Mouse (Mus musculus) intestine, embryonic 16.5 days (tissue): Measurements from ENCODE around the gene Tmem266. TPM values are rescaled to one million over a fixed set of nuclear protein-coding genes. Genes with fewer than 3 reads are reported as not detected.
A peak's percentile ranks its signal among the peaks of the same experiment; 100 is the strongest.

Experiments used
- ATAC-seq: fragments of 200-750 bp; cut with Nextera tagmentation; 2 replicates; pipeline ENCODE4 v1.8.0; 2017; ENCODE audit warnings: moderate TSS enrichment, moderate library complexity
- H3K27ac ChIP-seq: fragments of 300-500 bp; sonication (generic); 2 replicates; pipeline ENCODE4 v1.5.1; 2014; ENCODE audit warnings: mild to moderate bottlenecking, low read length
- H3K27me3 ChIP-seq: fragments of 300-500 bp; sonication (generic); replicated peaks from 2 replicates; pipeline ENCODE4 v1.6.1; 2014; ENCODE audit warnings: low read length, control low read depth, mixed read lengths; ENCODE audit not compliant: control insufficient read depth, insufficient read depth
- H3K36me3 ChIP-seq: fragments of 300-500 bp; sonication (generic); 2 replicates; pipeline ENCODE4 v1.6.1; 2014; ENCODE audit warnings: low read length, control low read depth; ENCODE audit not compliant: control insufficient read depth, insufficient read depth
- H3K4me1 ChIP-seq: fragments of 300-500 bp; sonication (generic); 2 replicates; pipeline ENCODE4 v1.6.1; 2014; ENCODE audit warnings: low read length, control low read depth, mixed read lengths; ENCODE audit not compliant: control insufficient read depth, insufficient read depth
- H3K4me2 ChIP-seq: fragments of 300-500 bp; sonication (generic); 2 replicates; pipeline ENCODE4 v1.6.1; 2014; ENCODE audit warnings: low read depth, low read length, control low read depth
- H3K4me3 ChIP-seq: fragments of 300-500 bp; sonication (generic); 2 replicates; pipeline ENCODE4 v1.5.1; 2014; ENCODE audit warnings: mild to moderate bottlenecking, low read length
- H3K9ac ChIP-seq: fragments of 300-500 bp; sonication (generic); 2 replicates; pipeline ENCODE4 v1.6.1; 2014; ENCODE audit warnings: low read depth, low read length
- H3K9me3 ChIP-seq: fragments of 300-500 bp; sonication (generic); 2 replicates; pipeline ENCODE4 v1.6.1; 2016; ENCODE audit warnings: low read length, control low read depth; ENCODE audit not compliant: control insufficient read depth
- whole genome bisulfite sequencing: fragments of 180-500 bp; shearing (Covaris S2); extraction: QIAGEN DNeasy Blood & Tissue Kit; methylation state at CpG from one replicate; pipeline ENCODE4 v1.1.7; 2014; 5-methylcytosine and 5-hydroxymethylcytosine counted together
- polyA plus RNA-seq: library from polyadenylated mRNA; unstranded; fragments of >200 nt; fragmentation: Nextera tagmentation; extraction: Ambion mirVana; gene quantifications from 2 replicates; pipeline ENCODE4 v1.2.1, GENCODE M21; 2015

Gene Tmem266
- polyA plus RNA-seq, 1 experiment from 2014 or later = 0.93 TPM

DNA sequence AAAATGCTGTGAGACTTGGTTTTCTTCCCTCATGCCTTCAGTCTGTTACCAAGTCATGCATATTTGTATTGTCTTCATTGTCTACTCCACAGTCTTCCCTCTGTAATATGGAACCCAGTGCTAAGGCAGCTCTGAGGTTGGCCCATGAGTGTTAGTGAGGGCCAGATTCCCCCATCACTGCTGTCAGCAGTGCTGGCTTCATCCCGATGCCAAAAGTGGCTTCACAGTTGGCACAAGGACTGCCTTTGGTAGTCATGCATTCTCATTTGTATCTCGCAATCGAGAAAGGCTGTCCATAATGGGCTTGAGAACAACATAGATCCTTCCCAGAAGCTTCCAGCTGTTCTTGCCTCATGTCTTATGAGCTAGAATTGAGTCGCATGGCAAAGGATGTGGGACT lies 59.4 kb downstream of the Tmem266 start:
- H3K4me1 ChIP-seq = no peaks in the 10 kb centered on the region
- H3K9me3 ChIP-seq = no peaks in the 10 kb centered on the region
- no peaks in the 10 kb centered on the region for H3K36me3 ChIP-seq
- 90% methylated on average over 4 of the region's 4 CpGs for WGBS
- H3K4me3 ChIP-seq = no peak overlapping the region
- H3K4me2 ChIP-seq = no peak overlapping the region
- ATAC-seq = no peak
- no peaks in the 10 kb centered on the region for H3K27me3 ChIP-seq
- no peak overlapping the region for H3K9ac ChIP-seq
- no peak overlapping the region for H3K27ac ChIP-seq

DNA sequence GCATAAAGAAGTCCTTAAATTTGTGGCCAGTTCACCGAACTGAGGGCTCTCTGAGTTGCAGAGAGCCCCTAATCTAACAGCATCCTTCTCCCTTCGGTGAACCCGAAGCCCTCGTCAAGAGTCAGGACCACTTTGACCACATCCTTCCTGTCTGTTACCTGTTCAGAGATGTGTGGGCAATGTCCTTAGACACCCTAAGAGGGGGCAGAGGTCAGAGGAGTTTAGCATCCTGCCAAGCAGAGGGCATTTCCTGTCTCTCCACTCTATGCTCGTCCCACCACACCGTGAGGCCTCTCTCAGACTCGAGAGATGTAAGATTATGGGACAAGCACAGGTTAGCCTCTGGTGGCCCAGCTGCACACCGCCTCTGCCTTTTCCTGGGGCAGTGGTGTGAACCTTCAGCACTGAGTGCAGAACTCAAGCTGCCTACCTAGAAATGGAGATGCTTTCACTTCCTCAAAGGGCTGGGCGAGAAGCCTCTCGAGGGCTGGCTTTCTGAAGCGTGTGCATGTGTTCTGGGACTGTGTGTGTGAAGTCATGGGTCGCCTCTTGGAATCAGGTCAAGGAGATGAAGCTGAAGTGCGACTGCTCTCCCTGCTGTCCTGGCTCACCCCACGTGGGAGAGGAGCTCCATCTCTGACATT lies 61.3 kb downstream of the Tmem266 start:
- H3K27ac ChIP-seq = no peak overlapping the region
- 78% methylated on average over 14 of the region's 14 CpGs for WGBS
- no peak for ATAC-seq
- no peak overlapping the region for H3K4me3 ChIP-seq
- no peak overlapping the region for H3K9ac ChIP-seq
- H3K4me2 ChIP-seq = no peak overlapping the region
- no peaks in the 10 kb centered on the region for H3K27me3 ChIP-seq
- no peaks in the 10 kb centered on the region for H3K9me3 ChIP-seq
- H3K4me1 ChIP-seq = no peaks in the 10 kb centered on the region
- H3K36me3 ChIP-seq = no peaks in the 10 kb centered on the region

DNA sequence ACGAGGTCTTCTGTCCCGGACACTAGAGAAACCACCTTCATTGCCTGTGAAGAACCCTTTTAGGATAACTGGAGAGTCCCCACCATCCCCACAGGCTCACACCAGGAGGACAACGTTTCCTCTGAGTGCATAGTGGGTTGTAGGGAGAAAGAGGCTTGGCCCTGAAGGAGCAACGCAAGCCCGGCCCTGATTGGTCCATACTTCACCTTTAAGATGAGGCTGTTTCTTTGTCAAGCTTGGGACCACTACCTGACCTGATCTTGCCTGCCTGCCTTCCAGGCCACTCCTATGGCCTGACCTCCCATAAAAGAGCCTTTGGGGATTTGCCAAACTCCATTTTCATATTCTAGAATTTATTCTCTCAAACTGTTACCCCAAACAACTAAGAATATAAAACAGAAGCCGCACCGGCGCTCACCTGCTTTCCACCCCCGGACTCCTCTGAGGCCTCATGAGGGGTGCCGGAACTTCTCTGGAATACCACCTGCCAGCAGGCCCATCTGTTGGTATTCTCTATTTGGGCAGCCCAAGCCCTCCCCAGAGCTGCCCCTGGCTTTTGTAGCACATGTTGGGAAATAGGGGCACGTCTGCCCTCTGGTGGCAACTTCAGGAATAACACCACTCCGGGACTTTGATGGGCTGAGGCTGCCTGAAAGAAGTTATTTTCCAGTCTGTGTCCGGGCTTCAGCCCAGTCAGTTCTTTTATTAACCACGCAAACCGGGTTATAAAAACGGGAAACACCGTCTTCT lies 65.4 kb downstream of the Tmem266 start:
- Histone ChIP-seq H3K4me1 (no peaks in the 10 kb centered on the region), H3K36me3 (no peaks in the 10 kb centered on the region), H3K27me3 (no peaks in the 10 kb centered on the region), H3K9me3 (no peaks in the 10 kb centered on the region), H3K4me3 (no peak overlapping the region), H3K9ac (no peak overlapping the region), H3K27ac (no peak overlapping the region), H3K4me2 (no peak overlapping the region)
- WGBS = 29% methylated on average over 17 of the region's 17 CpGs
- 0 out of 2 replicates have a peak, but pooled peaks have one; percentile 21 for ATAC-seq

DNA sequence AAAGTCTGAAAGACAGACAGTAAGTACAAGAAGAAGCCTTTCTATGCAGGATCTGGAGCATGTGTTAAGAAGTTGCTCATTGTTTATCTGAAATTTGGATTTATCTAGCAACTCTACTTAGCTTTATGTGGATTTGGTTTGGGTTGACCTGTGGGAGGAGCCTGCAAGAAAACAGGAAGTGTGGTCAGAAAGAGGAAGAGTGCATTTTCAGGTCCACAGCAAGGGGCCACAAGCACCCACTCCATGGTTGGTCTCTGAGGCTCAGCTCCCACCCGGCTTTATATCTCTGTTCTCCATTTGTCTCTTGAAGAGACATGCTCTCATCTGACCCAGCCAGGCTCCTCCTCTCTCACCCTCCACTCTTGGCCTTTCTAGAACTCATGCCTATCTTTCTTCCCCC lies 68.9 kb downstream of the Tmem266 start:
- Histone ChIP-seq H3K4me3 (no peak overlapping the region), H3K4me1 (no peaks in the 10 kb centered on the region), H3K4me2 (no peak overlapping the region), H3K36me3 (no peaks in the 10 kb centered on the region), H3K27ac (no peak overlapping the region), H3K9ac (no peak overlapping the region), H3K9me3 (no peaks in the 10 kb centered on the region), H3K27me3 (no peaks in the 10 kb centered on the region)
- 86% methylated on average over 1 of the region's 1 CpGs for WGBS
- no peak for ATAC-seq

DNA sequence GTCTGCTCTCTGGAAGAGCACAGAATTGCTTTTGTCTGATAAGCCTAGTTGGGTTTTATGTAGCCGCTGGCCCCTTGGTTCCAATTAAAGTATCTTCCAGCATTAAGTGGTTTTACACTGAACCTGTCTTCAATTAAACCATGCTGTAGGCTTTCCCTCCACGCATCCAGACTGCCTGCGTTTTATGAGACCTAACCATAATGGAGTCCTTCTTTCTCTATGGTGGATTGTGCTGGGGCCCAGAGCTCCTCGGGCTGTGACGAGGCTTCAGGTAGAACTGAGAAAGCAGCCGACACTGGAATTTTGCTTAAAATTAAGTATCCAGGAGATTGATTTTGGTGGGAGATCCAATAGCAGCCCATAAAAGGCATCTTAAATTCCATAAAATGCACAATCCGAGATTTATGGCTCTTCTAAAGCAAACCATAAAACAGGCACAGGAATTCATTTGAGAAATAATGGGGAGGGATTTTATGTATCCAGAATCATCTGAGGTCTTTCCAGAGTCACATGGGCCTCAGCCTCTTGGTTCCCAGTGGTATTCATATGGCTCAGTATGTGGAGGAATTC lies 72.4 kb downstream of the Tmem266 start:
- Histone ChIP-seq H3K27me3 (no peaks in the 10 kb centered on the region), H3K4me2 (no peak overlapping the region), H3K27ac (no peak overlapping the region), H3K9ac (no peak overlapping the region), H3K9me3 (no peaks in the 10 kb centered on the region), H3K36me3 (no peaks in the 10 kb centered on the region), H3K4me1 (no peaks in the 10 kb centered on the region), H3K4me3 (no peak overlapping the region)
- ATAC-seq = no peak
- 84% methylated on average over 7 of the region's 7 CpGs for WGBS

DNA sequence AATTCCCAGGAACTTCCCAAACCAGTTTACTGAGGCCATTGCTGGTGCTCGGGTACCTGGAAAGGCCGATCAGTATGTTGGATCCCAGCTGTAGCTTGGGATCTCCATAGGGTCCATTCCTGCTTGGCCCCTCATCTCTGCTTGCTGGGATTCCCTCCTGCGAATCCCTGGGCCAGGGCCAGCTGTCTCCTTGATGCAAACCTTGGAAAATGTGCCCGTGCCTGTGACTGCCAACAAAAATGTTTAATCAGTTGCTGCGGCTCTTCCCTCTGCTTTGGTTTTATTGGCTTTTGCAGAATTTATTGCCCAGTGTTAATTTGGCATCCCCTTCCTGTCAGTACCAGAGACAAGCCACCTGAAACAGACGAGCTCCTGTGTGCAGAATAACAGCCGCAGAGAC lies 75.6 kb downstream of the Tmem266 start:
- Histone ChIP-seq H3K36me3 (no peaks in the 10 kb centered on the region), H3K9me3 (no peaks in the 10 kb centered on the region), H3K4me3 (no peak overlapping the region), H3K27me3 (no peaks in the 10 kb centered on the region), H3K4me1 (no peaks in the 10 kb centered on the region), H3K9ac (no peak overlapping the region), H3K4me2 (no peak overlapping the region), H3K27ac (no peak overlapping the region)
- 30% methylated on average over 7 of the region's 7 CpGs for WGBS
- no peak for ATAC-seq

DNA sequence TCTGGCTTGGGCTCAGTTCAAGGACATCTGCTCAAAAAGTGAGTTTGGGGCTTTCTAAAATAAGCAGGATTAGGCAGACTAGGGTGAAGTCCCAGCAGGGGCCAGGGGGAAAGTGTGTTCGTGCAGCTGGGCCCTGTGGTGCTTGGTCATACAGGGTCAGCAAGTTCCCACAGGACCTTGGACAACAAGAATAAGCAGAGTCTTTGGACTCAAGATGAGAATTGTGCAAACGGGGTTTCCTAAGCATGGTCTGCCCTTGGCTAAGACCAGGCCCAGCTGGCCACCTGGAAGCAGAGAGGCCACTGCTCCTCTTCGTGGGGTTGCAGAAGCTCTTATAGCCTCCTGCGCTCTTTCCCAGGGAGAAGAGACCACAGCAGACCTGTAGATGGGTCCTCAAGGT lies 77.5 kb downstream of the Tmem266 start:
- no peak for ATAC-seq
- WGBS = 84% methylated on average over 4 of the region's 4 CpGs
- no peak overlapping the region for H3K4me2 ChIP-seq

DNA sequence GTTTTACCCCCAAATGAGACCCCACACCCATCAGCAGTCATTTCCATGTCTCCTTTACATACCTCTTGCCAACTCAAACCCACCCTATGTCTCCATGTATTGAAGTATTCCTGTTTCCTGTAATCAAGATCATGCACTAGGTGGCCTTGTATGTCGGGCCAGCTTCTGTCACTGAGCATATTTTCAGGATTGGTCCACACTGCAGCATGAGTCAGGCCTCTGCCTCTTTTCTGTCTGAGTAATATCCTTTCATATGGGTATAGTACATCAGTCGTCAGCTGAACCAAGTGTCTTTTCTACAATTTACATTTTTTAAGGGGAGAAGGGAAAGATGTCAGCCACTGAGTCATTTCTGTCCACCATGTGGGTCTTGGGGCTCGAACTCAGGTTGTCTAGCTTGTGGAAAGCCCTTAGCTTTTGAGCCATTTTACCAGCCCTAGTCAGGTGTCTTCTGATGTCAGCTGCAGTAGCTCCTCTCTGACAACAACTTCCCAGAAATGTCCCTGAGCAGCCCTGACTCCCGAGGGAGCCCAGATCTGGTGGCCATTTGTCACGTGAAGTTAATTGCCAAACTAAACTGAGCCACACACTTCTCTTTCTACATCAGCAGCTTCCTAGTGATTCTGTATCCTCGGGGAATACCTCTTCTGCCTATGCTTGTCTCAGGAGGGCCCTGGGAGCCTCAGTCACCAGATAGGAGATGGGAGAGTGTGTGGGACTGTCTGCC lies 78.4 kb downstream of the Tmem266 start:
- Histone ChIP-seq H3K4me2 (no peak overlapping the region), H3K9ac (no peak overlapping the region), H3K9me3 (no peaks in the 10 kb centered on the region), H3K4me3 (no peak overlapping the region), H3K36me3 (no peaks in the 10 kb centered on the region), H3K27ac (no peak overlapping the region), H3K27me3 (no peaks in the 10 kb centered on the region), H3K4me1 (0 out of 2 replicates have a peak, but pooled peaks cover 4% of the 10 kb centered on the region)
- no peak for ATAC-seq
- 71% methylated on average over 6 of the region's 6 CpGs for WGBS

More for the DNA sequence above, 77.5 kb downstream of the Tmem266 start:
- Histone ChIP-seq H3K4me1 (no peaks in the 10 kb centered on the region), H3K36me3 (no peaks in the 10 kb centered on the region), H3K27me3 (no peaks in the 10 kb centered on the region), H3K27ac (no peak overlapping the region), H3K4me3 (no peak overlapping the region), H3K9me3 (no peaks in the 10 kb centered on the region), H3K9ac (no peak overlapping the region)

DNA sequence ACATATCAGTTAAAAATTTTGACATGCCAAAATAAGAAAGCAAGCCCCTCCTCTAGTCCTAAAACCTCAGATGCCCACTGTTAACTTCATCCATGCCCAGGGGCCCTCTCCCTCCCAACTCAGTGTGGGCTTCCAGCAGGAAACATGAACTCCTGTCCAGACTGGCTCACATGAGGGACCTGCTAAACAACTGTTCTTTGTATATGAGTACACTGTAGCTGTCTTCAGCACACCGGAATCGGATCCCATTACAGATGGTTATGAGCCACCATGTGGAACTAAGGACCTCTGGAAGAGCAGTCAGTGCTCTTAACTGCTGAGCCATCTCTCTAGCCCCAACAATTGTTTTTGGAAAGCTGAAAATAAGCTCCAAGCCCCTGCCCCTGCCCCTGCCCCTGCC lies 80.1 kb downstream of the Tmem266 start:
- Histone ChIP-seq H3K27me3 (no peaks in the 10 kb centered on the region), H3K9me3 (no peaks in the 10 kb centered on the region), H3K4me2 (no peak overlapping the region), H3K4me1 (0 out of 2 replicates have a peak, but pooled peaks cover 7% of the 10 kb centered on the region), H3K27ac (no peak overlapping the region), H3K36me3 (no peaks in the 10 kb centered on the region), H3K4me3 (no peak overlapping the region), H3K9ac (no peak overlapping the region)
- 64% methylated on average over 2 of the region's 2 CpGs for WGBS
- no peak for ATAC-seq
